In the genomic region with DNA sequence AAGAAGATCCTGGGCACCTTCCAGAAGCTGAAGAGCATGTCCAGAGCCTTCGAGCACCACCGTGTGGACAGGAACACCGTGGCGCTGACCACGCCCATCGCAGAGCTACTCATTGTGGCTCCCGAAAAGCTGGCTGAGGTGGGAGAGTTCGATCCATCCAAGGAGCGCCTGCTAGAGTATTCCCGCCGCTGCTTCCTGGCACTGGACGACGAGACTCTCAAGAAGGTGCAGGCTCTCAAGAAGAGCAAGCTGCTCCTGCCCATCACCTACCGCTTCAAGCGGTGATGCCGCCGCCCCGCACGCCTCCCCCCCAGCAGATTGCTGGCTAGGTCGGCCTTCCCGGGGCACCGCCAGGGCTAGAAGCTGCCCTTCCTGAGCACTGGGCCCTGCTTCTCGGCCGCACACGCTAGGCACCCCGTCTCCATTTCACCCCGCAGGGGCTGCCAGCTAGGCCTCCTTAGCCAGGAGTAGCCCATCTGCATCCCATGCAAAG, we compare ENCODE assay signal across 8 mouse cellular contexts. TPM values are rescaled to one million over a fixed set of nuclear protein-coding genes. Genes with fewer than 3 reads are reported as not detected.
DNase-seq lines count a peak whose midpoint lies in the region; ATAC-seq lines count a peak whose summit lies in the region.

No protein-coding gene starts in this region.

- WGBS in intestine, embryonic 14.5 days: 4% methylated on average over 27 of the region's 27 CpGs
- 4% methylated on average over 27 of the region's 27 CpGs for WGBS in limb, embryonic 13.5 days
- 5% methylated on average over 27 of the region's 27 CpGs for WGBS in midbrain, embryonic 13.5 days

- ATAC-seq in intestine, embryonic 14.5 days (replicated peaks; ENCODE audit: low FRiP score, low TSS enrichment, low read depth): no peak
- ATAC-seq in limb, embryonic 13.5 days (ENCODE audit: low FRiP score, low read depth): no peak
- ATAC-seq in midbrain, embryonic 13.5 days: peak; percentile 14

- peaks cover 27% of the 10 kb centered on the region for H3K4me1 ChIP-seq in intestine, embryonic 14.5 days (replicated peaks; ENCODE audit: control insufficient read depth, insufficient read depth, low read length)
- H3K4me1 ChIP-seq in limb, embryonic 13.5 days: peaks cover 53% of the 10 kb centered on the region
- H3K4me1 ChIP-seq in midbrain, embryonic 13.5 days (replicated peaks): peaks cover 57% of the 10 kb centered on the region

- H3K9me3 ChIP-seq in intestine, embryonic 14.5 days (ENCODE audit: control insufficient read depth, low read length): no peaks in the 10 kb centered on the region
- no peaks in the 10 kb centered on the region for H3K9me3 ChIP-seq in limb, embryonic 13.5 days
- H3K9me3 ChIP-seq in midbrain, embryonic 13.5 days: no peaks in the 10 kb centered on the region

- no peaks in the 10 kb centered on the region; the same call in 1 of the 2 replicates for H3K36me3 ChIP-seq in intestine, embryonic 14.5 days (ENCODE audit: control insufficient read depth, insufficient read depth, low read length)
- no peaks in the 10 kb centered on the region for H3K36me3 ChIP-seq in limb, embryonic 13.5 days
- no peaks in the 10 kb centered on the region for H3K36me3 ChIP-seq in midbrain, embryonic 13.5 days

- peak overlapping the region; percentile 98 for H3K9ac ChIP-seq in intestine, embryonic 14.5 days (ENCODE audit: low read length)
- H3K9ac ChIP-seq in limb, embryonic 13.5 days: peak overlapping the region; percentile 93
- H3K9ac ChIP-seq in midbrain, embryonic 13.5 days (replicated peaks): peak overlapping the region; percentile 81

- H3K27ac ChIP-seq in intestine, embryonic 14.5 days (ENCODE audit: low read depth): peak overlapping the region; percentile 100
- H3K27ac ChIP-seq in limb, embryonic 13.5 days: peak overlapping the region; percentile 99
- H3K27ac ChIP-seq in midbrain, embryonic 13.5 days: peak overlapping the region; percentile 99

- peak overlapping the region; percentile 80 for H3K4me3 ChIP-seq in intestine, embryonic 14.5 days (ENCODE audit: low read depth, low read length)
- peak overlapping the region; percentile 75 for H3K4me3 ChIP-seq in limb, embryonic 13.5 days
- peak overlapping the region; percentile 65 for H3K4me3 ChIP-seq in midbrain, embryonic 13.5 days (replicated peaks)

- DNase-seq in ovary, adult 18-20 months (ENCODE audit: low spot score): peak; percentile 72
- DNase-seq in ovary, postnatal 10 days (ENCODE audit: low spot score): no peak
- peak; percentile 92 for DNase-seq in embryo, embryonic 11 days
- DNase-seq in gastrocnemius, postnatal 14 days: peak; percentile 83
- DNase-seq in intestine, embryonic 14.5 days (ENCODE audit: low spot score): peak; percentile 83
- peak; percentile 69 for DNase-seq in spleen, adult 12 weeks (ENCODE audit: low spot score)

- peaks cover 26% of the 10 kb centered on the region for H3K27me3 ChIP-seq in intestine, embryonic 14.5 days (replicated peaks; ENCODE audit: control insufficient read depth, insufficient read depth, low read length)
- H3K27me3 ChIP-seq in limb, embryonic 13.5 days: peaks cover 30% of the 10 kb centered on the region
- H3K27me3 ChIP-seq in midbrain, embryonic 13.5 days: peaks cover 35% of the 10 kb centered on the region

- H3K4me2 ChIP-seq in intestine, embryonic 14.5 days (ENCODE audit: low read length): peak overlapping the region; percentile 82
- peak overlapping the region; percentile 89 for H3K4me2 ChIP-seq in limb, embryonic 13.5 days (replicated peaks)
- peak overlapping the region; percentile 89 for H3K4me2 ChIP-seq in midbrain, embryonic 13.5 days (replicated peaks)

- intact Hi-C loops in gastrocnemius, postnatal 14 days (cut with DNase I; ENCODE audit: low total_unique reads): no loop called here

RNA-seq across cellular contexts. Expression of a gene that starts 1.7 kb away (rescaled TPM):
- total RNA-seq in gastrocnemius, postnatal 14 days (2021): 10 to 100 TPM; 52.0 to 62.2 TPM
- 129 and 133 TPM in 2 replicates for polyA plus RNA-seq in intestine, embryonic 14.5 days (2014; fragmentation: Nextera tagmentation; extraction: Ambion mirVana)
- 152 and 153 TPM in 2 replicates for polyA plus RNA-seq in limb, embryonic 13.5 days (2015; fragmentation: Nextera tagmentation; extraction: Ambion mirVana)
- 121 and 128 TPM in 2 replicates for polyA plus RNA-seq in midbrain, embryonic 13.5 days (2015; fragmentation: Nextera tagmentation; extraction: Ambion mirVana)

RNA-seq across cellular contexts. Expression of a gene that starts 8.9 kb away (rescaled TPM):
- total RNA-seq in gastrocnemius, postnatal 14 days (2021): 1 to 10 TPM; 5.6 to 6.6 TPM
- polyA plus RNA-seq in intestine, embryonic 14.5 days (2014; fragmentation: Nextera tagmentation; extraction: Ambion mirVana): 38.3 and 40.1 TPM in 2 replicates
- polyA plus RNA-seq in limb, embryonic 13.5 days (2015; fragmentation: Nextera tagmentation; extraction: Ambion mirVana): 42.1 and 42.8 TPM in 2 replicates
- polyA plus RNA-seq in midbrain, embryonic 13.5 days (2015; fragmentation: Nextera tagmentation; extraction: Ambion mirVana): 70.1 and 72.8 TPM in 2 replicates

RNA-seq across cellular contexts. Expression of a gene that starts 19.8 kb away (rescaled TPM):
- 100 to 1,000 TPM; 100 to 107 TPM for total RNA-seq in gastrocnemius, postnatal 14 days (2021)
- polyA plus RNA-seq in intestine, embryonic 14.5 days (2014; fragmentation: Nextera tagmentation; extraction: Ambion mirVana): 57.8 and 65.1 TPM in 2 replicates
- 62.2 and 64.6 TPM in 2 replicates for polyA plus RNA-seq in limb, embryonic 13.5 days (2015; fragmentation: Nextera tagmentation; extraction: Ambion mirVana)
- polyA plus RNA-seq in midbrain, embryonic 13.5 days (2015; fragmentation: Nextera tagmentation; extraction: Ambion mirVana): 73.5 and 80.1 TPM in 2 replicates

RNA-seq across cellular contexts. Expression of a gene that starts 22.0 kb away (rescaled TPM):
- 1 to 10 TPM; 4.3 to 5.0 TPM for total RNA-seq in gastrocnemius, postnatal 14 days (2021)
- 4.8 and 6.3 TPM in 2 replicates for polyA plus RNA-seq in intestine, embryonic 14.5 days (2014; fragmentation: Nextera tagmentation; extraction: Ambion mirVana)
- polyA plus RNA-seq in limb, embryonic 13.5 days (2015; fragmentation: Nextera tagmentation; extraction: Ambion mirVana): 7.0 and 7.8 TPM in 2 replicates
- 10.5 and 11.2 TPM in 2 replicates for polyA plus RNA-seq in midbrain, embryonic 13.5 days (2015; fragmentation: Nextera tagmentation; extraction: Ambion mirVana)

RNA-seq across cellular contexts. Expression of a gene that starts 26.4 kb away (rescaled TPM):
- total RNA-seq in gastrocnemius, postnatal 14 days (2021): not detected
- not detected in 2 replicates for polyA plus RNA-seq in intestine, embryonic 14.5 days (2014; fragmentation: Nextera tagmentation; extraction: Ambion mirVana)
- 0.13 TPM in 1 of 2 replicates, not detected in the other for polyA plus RNA-seq in limb, embryonic 13.5 days (2015; fragmentation: Nextera tagmentation; extraction: Ambion mirVana)
- not detected in 2 replicates for polyA plus RNA-seq in midbrain, embryonic 13.5 days (2015; fragmentation: Nextera tagmentation; extraction: Ambion mirVana)
